Mouse (Mus musculus) 3134 (cell line): ENCODE measurements at regions not wholly inside any gene's neighbourhood (a gene's known extent, or its start where the extent isn't known, plus 50 kb on each side); places are given as distances from the start of the nearest gene placed in this dataset.

Experiments used
- DNase-seq: peaks from one replicate; pipeline ENCODE4 v3.0.0-alpha.2; 2011; ENCODE audit warnings: low spot score; ENCODE audit not compliant: insufficient read length; ENCODE audit errors: extremely low read depth

DNA sequence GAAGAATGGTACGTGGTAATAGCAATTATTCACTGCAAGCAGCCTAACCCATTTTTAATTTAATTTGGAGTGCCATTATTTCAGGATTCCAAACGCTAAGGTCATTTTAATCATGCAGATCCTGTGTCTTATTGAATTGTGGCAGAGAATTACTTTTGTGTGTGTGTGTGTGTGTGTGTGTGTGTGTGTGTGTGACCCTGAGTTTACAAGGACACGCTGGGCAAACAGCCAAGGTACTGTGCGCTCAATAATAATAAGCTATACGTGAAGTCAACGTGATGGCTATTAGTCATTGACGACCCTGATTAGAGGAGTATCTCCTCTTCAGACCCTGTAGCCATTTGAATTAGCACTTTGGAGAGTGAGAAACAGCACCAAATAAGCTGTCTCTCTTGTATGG lies 144.1 kb downstream of the Klf7 start:
- DNase-seq, result no peak

GRCm38 (mm10) chr1:63977302-63977888 lies 144.7 kb downstream of the Klf7 start:
- no peak for DNase-seq

- no peak for DNase-seq
Observed at GRCm38 (mm10) chr1:63976862-63977261, 145.2 kb downstream of the Klf7 start.

GRCm38 (mm10) chr1:63967849-63968248 lies 154.2 kb downstream of the Klf7 start:
- DNase-seq, result peak; percentile 14

- DNase-seq, result no peak
Observed at GRCm38 (mm10) chr1:63965446-63965845, 156.6 kb downstream of the Klf7 start.

GRCm38 (mm10) chr1:63964519-63964918 lies 157.6 kb downstream of the Klf7 start:
- no peak for DNase-seq

DNA sequence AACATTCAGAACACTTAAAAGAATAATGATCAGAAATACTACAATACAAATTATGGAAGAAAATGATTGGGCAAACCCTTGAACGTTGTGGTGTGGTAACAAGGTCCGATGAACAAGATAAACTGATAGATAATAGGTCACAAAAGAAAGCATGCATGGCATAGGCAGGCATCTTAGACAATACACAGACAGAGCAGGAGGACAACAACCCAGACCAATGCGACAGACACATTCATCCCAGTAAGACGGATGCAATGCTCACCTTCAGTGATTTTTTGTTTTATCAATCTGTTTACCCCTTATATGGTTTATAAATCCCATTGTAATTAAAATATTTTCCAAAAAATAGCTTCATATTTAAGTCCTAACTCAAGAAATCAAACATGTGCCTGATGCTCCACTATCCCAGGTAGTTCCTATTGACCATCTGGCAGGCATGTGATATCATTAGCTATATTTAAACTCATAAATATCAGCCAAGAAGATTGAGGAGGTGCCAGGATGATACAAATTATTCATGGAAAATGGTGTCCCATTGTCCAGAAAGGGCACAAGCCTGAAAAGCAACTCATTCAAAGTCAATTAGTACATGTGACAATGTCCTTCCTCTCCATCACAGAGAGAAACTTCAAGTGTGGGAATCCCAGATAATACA lies 166.3 kb downstream of the Klf7 start:
- no peak for DNase-seq

DNA sequence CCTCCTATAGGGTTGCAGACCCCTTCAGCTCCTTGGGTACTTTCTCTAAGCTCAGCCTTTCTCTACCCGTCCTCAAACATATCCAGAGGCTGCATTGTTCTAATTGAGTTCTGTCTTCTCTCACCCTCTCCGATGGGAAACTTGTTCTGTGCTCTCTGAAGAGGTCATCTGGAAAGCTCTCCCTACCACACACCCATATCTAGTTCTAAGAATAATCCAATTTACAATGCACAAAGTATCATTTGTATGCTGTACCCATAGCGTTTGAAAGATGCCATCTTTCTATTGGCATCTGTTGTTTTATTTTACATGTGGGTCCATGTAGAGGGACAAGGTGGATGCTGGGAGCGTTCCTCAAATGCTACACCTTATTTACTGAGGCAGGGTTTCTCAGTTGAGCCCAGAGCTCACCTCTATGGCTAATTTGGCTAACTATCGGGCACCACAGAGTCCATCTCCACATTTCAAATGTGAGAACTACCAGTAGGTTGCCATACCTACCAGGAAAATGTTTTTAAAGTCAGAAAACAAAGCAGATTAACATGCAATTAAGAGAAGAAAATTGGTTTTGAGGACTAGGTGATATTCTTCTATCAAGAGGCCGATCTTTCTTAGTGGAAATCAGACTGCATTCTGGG lies 167.1 kb downstream of the Klf7 start:
- DNase-seq, result no peak

DNA sequence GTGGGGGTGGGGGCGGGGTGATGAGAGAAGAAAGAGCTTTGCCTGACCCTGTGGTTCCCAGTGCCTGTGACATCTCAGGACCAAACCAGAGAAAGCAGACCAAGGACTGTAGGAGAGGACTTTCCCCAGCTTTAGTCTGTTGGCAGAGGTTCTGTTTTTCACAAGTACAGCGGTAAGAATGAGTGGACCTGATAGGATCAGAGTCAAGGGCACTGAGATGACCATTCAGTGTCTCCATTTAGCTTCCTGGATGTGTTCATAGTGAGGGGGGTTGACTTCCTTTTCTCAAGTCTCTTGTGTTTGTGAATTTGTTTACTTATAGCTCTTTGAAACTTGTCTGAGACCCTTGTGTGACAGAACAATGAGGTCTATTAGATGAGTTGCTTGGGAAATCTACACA lies 167.9 kb downstream of the Klf7 start:
- DNase-seq, result no peak

- no peak for DNase-seq
Observed at GRCm38 (mm10) chr1:63953229-63953883, 168.7 kb downstream of the Klf7 start.

DNA sequence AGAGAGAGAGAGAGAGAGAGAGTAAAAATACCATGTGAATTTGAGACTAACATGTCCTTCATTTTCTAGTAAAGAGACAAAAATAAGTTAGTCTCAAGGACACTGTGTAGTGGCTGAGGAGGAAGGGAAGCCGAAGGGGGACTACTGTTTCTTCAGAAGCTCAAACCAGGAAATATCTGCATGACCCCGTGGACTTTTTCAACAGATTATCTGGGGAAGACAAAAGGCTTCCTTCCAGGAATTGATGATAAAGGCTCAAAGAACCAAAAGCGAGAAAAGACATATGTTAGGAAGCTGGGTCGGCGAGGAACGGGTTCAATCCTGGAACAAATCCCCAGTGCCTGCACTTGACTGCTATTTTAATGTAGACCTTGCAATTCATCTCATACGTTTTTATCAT lies 170.4 kb downstream of the Klf7 start:
- DNase-seq, result no peak

DNA sequence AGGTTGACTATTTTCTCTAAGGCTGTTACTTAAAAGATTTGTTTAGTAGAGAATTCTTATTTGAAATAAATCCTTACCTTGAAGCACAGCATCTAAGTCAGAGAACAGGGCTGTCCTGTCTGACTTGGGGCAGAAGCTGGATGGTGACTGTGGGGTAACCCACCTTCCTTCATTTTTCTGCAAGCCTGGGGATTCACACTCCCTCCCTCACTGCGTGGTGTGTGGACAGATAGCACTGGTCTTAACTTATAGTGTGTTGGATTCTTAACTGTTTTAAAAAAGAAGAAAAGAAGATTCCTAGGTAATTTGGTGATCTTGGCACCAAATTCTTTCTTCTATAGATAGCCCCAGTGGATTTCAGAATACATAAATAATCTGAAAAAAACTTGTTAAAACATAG lies 174.8 kb downstream of the Klf7 start:
- no peak for DNase-seq

DNA sequence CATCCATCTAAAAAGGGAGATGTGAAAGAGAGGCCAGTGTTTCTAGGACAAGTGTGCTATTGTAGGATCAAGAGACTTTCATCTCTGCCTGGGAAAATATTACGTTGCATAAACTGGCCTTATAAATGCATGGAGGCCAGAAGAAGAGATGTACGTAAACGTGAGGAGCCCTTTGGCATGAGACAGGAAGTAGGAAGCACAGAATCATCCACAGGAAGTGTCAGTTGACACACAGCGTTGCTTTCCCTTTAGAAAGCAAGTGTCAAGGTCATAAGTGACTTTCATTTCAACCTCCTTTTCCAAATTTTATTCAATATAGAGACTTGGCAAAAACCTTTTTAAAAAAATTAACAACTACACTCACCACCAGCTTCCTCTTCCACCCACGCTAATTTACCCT lies 175.2 kb downstream of the Klf7 start:
- DNase-seq, result no peak

- no peak for DNase-seq
Observed at GRCm38 (mm10) chr1:63944786-63945185, 175.7 kb upstream of the 4933402D24Rik start.

DNA sequence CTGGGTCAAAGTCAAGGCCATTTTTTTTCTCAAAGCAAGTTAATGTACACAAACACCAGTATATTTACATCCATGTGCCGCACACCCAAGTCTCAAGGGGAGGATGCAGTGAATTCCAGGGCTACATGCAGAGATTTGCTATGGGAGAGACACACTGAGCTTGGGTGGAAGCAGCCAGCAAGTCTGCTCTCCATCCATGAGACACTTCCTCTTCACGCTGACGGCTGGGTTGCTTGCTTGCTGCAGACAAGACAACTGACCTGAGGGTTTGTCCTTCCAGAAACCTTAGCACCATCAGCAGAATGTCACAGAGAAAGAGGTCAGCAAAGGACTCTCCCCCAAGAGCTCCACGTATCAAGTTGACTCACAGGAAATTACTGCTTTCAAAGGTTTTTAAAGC lies 169.3 kb upstream of the 4933402D24Rik start:
- DNase-seq, result no peak

- no peak for DNase-seq
Observed at GRCm38 (mm10) chr1:63937480-63937879, 168.4 kb upstream of the 4933402D24Rik start.

DNA sequence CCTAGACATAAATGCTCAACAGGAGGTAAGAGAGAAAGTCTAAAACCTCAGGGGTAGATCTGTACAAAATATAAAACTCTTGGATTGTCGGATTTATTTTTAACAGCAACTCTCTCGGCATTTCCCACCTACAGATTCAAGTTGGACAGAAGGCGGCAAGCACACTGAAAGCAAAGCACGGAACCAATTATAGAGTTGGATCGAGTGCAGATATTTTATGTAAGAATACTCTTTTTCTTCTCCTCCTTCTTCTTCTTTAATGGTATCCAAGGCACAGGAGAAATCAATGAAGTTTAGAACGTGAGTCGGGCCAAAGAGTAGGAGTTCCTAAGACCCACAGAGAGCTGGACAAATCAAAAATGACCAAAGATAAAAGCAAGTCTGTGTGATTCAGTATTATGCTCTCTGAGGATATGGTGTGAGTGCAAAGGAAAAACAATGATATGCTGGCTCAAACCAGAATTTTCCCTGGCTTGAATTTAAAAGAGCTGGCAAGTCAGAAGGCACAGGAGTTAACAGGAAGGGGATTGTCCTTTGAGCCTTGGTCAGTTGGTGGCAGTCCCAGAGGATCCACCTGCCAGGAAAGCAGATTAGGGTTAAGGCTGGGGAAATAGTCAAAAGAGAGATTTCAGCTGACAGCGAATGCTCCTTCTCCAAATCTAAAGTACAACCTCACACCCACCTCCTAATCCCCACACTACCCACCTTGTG lies 165.7 kb upstream of the 4933402D24Rik start:
- DNase-seq, result no peak

GRCm38 (mm10) chr1:63932484-63932883 lies 163.4 kb upstream of the 4933402D24Rik start:
- DNase-seq, result no peak

- no peak for DNase-seq
Observed at GRCm38 (mm10) chr1:63929362-63930125, 160.5 kb upstream of the 4933402D24Rik start.

- no peak for DNase-seq
Observed at GRCm38 (mm10) chr1:63928850-63929249, 159.8 kb upstream of the 4933402D24Rik start.
